Mouse (Mus musculus) layer of hippocampus, adult 9-10 months (tissue): ENCODE results near the gene D6Ertd527e.
"Not testable (repeated sequence)": the region's sequence is repeated elsewhere in the genome, so short reads cannot be mapped to it uniquely, and the experiment has no call there.

Source experiments
- DNase-seq: peaks from one replicate; pipeline ENCODE4 v3.0.0; 2022; ENCODE audit warnings: low spot score

Gene D6Ertd527e

GRCm38 (mm10) chr6:87104123-87104796 lies at the start of gene D6Ertd527e:
TSS of gene D6Ertd527e (plus strand) at chr6:87104746.
- no peak for DNase-seq

- no peak for DNase-seq
These were observed 44.8 kb upstream of the D6Ertd527e start for GRCm38 (mm10) chr6:87059754-87060153.

GRCm38 (mm10) chr6:87063586-87063985 lies 41.0 kb upstream of the D6Ertd527e start:
- DNase-seq, result no peak

GRCm38 (mm10) chr6:87068209-87068608 lies 36.3 kb upstream of the D6Ertd527e start:
- no peak for DNase-seq

- DNase-seq, result no peak
These were observed 35.2 kb upstream of the D6Ertd527e start for GRCm38 (mm10) chr6:87069195-87069900.

GRCm38 (mm10) chr6:87070641-87071040 lies 33.9 kb upstream of the D6Ertd527e start:
- no peak for DNase-seq

GRCm38 (mm10) chr6:87072759-87073158 lies 31.8 kb upstream of the D6Ertd527e start:
- DNase-seq, result no peak

- DNase-seq, result no peak
These were observed 29.4 kb upstream of the D6Ertd527e start for GRCm38 (mm10) chr6:87075092-87075685.

GRCm38 (mm10) chr6:87079457-87079856 lies 25.1 kb upstream of the D6Ertd527e start:
- DNase-seq, result no peak

- DNase-seq, result no peak
These were observed 19.5 kb upstream of the D6Ertd527e start for GRCm38 (mm10) chr6:87085026-87085425.

- DNase-seq, result no peak
These were observed 16.2 kb upstream of the D6Ertd527e start for GRCm38 (mm10) chr6:87088356-87088755.

GRCm38 (mm10) chr6:87090877-87091276 lies 13.7 kb upstream of the D6Ertd527e start:
- no peak for DNase-seq

- DNase-seq, result no peak
These were observed 12.1 kb upstream of the D6Ertd527e start for GRCm38 (mm10) chr6:87092476-87092875.

- not testable (repeated sequence) for DNase-seq
These were observed 10.9 kb upstream of the D6Ertd527e start for GRCm38 (mm10) chr6:87093631-87094030.

- DNase-seq, result no peak
These were observed 5.3 kb upstream of the D6Ertd527e start for GRCm38 (mm10) chr6:87099261-87099660.

GRCm38 (mm10) chr6:87099671-87100296 lies 4.8 kb upstream of the D6Ertd527e start:
- DNase-seq, result no peak

- DNase-seq, result no peak
These were observed 4.1 kb upstream of the D6Ertd527e start for GRCm38 (mm10) chr6:87100297-87101020.

- DNase-seq, result peak; percentile 93
These were observed 3.1 kb upstream of the D6Ertd527e start for GRCm38 (mm10) chr6:87101281-87101954.

- no peak for DNase-seq
These were observed 2.6 kb upstream of the D6Ertd527e start for GRCm38 (mm10) chr6:87101955-87102353.

- DNase-seq, result no peak
These were observed 2.1 kb upstream of the D6Ertd527e start for GRCm38 (mm10) chr6:87102421-87102911.

- DNase-seq, result no peak
These were observed 1.2 kb upstream of the D6Ertd527e start for GRCm38 (mm10) chr6:87103314-87103713.
